In the genomic region with DNA sequence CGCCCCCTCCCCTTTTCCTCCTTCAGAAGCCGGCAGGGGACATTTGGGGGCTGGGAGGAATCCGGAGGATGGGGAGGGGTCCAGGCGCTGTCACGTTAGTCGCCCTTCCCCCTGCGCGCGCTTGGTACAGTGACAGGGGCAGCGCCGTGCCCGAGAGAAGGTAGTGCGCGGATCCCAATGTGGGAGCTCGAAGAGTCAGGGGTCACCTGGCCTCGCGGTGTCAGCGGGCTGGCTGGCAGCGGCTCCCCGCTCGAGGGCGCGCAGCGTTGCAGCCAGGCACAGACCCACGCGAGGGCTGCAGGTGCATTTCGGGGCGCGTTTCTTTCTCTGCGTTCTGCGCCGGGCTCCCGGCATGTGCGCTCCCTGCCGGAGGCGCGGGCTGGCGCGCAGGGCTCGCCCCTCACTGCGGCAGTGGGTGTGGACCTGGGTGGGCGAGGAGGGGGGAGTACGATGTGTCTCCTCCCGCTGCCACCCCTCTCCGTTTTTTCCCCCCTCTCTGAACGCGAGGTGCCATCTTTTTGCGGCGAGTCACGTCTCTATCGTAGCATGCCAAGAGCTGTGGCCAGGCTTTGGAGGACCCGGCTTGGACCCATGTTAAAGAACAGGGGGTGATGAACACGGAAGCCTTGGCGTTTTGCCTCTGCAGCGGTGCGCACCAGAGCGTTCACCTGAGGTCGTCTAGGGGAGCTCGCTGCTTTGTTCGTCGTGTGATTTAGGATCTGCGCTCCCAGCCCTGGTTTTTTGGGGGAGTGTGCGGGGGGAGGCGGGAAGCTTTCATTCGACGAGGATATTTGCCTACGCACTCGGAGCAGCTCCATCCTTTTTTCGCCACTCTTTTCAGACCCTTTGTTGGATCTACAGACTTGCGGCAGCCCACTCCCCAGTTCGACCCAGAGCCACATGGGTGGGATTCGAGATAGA, we compare ENCODE assay signal across 9 mouse cellular contexts. TPM values are rescaled to one million over a fixed set of nuclear protein-coding genes. Genes with fewer than 3 reads are reported as not detected.
DNase-seq lines count a peak whose midpoint lies in the region; ATAC-seq and TF ChIP-seq lines count a peak whose summit lies in the region.
"Had no signal": no experiment of that assay in that cellular context is flagged by ENCODE, and none has a peak within 500 bp of the region (broad histone marks: within the 10 kb centered on the region; RNA-seq: fewer than 3 reads in every experiment).

No protein-coding gene starts in this region.

- no peaks in the 10 kb centered on the region for H3K27me3 ChIP-seq in C2C12 (ENCODE audit: control insufficient read depth, insufficient read depth, insufficient read length)
- peaks cover 63% of the 10 kb centered on the region for H3K27me3 ChIP-seq in embryonic facial prominence, embryonic 12.5 days
- H3K27me3 ChIP-seq in heart, postnatal 0 days (ENCODE audit: control insufficient read depth, insufficient read depth, low read length), result peaks cover 51% of the 10 kb centered on the region
- H3K27me3 ChIP-seq in liver, postnatal 0 days (ENCODE audit: insufficient read depth, low read length), result peaks cover 60% of the 10 kb centered on the region

- no peaks in the 10 kb centered on the region for H3K79me3 ChIP-seq in C2C12 (ENCODE audit: low read depth)

- no peaks in the 10 kb centered on the region for H3K36me3 ChIP-seq in C2C12 (ENCODE audit: control insufficient read depth, insufficient read depth)
- no peaks in the 10 kb centered on the region for H3K36me3 ChIP-seq in embryonic facial prominence, embryonic 12.5 days
- no peaks in the 10 kb centered on the region for H3K36me3 ChIP-seq in heart, postnatal 0 days (replicated peaks; ENCODE audit: control insufficient read depth, insufficient read depth, low read length)
- no peaks in the 10 kb centered on the region for H3K36me3 ChIP-seq in liver, postnatal 0 days (replicated peaks; ENCODE audit: insufficient read depth, low read length)

- H3K4me1 ChIP-seq in embryonic facial prominence, embryonic 12.5 days, result peaks cover 37% of the 10 kb centered on the region
- H3K4me1 ChIP-seq in heart, postnatal 0 days (ENCODE audit: control insufficient read depth, insufficient read depth), result peaks cover 16% of the 10 kb centered on the region
- peaks cover 16% of the 10 kb centered on the region for H3K4me1 ChIP-seq in liver, postnatal 0 days (ENCODE audit: insufficient read depth)

- TF ChIP-seq CTCF in C2C12 (IDR thresholded peaks at IDR 0.05; ENCODE audit: control insufficient read depth, insufficient read depth, insufficient read length), result no peak
- no peak for TF ChIP-seq CTCF in heart, postnatal 0 days (IDR thresholded peaks at IDR 0.05; ENCODE audit: low read depth)
- no peak for TF ChIP-seq CTCF in liver, postnatal 0 days (IDR thresholded peaks at IDR 0.05; ENCODE audit: low read depth)

- H3K4me3 ChIP-seq in C2C12 (ENCODE audit: insufficient read depth, poor library complexity, severe bottlenecking), result peak overlapping the region; percentile 46
- peak overlapping the region; percentile 65 for H3K4me3 ChIP-seq in embryonic facial prominence, embryonic 12.5 days
- peak overlapping the region; percentile 65 for H3K4me3 ChIP-seq in heart, postnatal 0 days (ENCODE audit: low read depth, low read length)
- peak overlapping the region; percentile 59 for H3K4me3 ChIP-seq in liver, postnatal 0 days (ENCODE audit: low read depth, low read length)

- no peaks in the 10 kb centered on the region for H3K9me3 ChIP-seq in embryonic facial prominence, embryonic 12.5 days
- H3K9me3 ChIP-seq in heart, postnatal 0 days (replicated peaks; ENCODE audit: control insufficient read depth, low read length), result no peaks in the 10 kb centered on the region
- H3K9me3 ChIP-seq in liver, postnatal 0 days (ENCODE audit: low read length), result no peaks in the 10 kb centered on the region

- ATAC-seq in embryonic facial prominence, embryonic 12.5 days (ENCODE audit: insufficient number of reproducible peaks, insufficient read depth, low FRiP score, low TSS enrichment), result no peak
- ATAC-seq in heart, postnatal 0 days (ENCODE audit: insufficient read depth, low read depth), result no peak
- no peak for ATAC-seq in liver, postnatal 0 days
- no peak for ATAC-seq in granulocyte monocyte progenitor cell, adult 5-6 weeks (replicated peaks; ENCODE audit: poor library complexity, severe bottlenecking)

- peak overlapping the region; percentile 99 for H3K4me2 ChIP-seq in embryonic facial prominence, embryonic 12.5 days (replicated peaks)
- peak overlapping the region; percentile 87 for H3K4me2 ChIP-seq in heart, postnatal 0 days (ENCODE audit: low read depth, low read length)
- H3K4me2 ChIP-seq in liver, postnatal 0 days (ENCODE audit: low read depth, low read length), result peak overlapping the region; percentile 75

- H3K79me2 ChIP-seq in C2C12 (ENCODE audit: control insufficient read depth, insufficient read depth), result no peaks in the 10 kb centered on the region

- no peak overlapping the region for H3K27ac ChIP-seq in embryonic facial prominence, embryonic 12.5 days
- no peak overlapping the region for H3K27ac ChIP-seq in heart, postnatal 0 days (ENCODE audit: low read depth)
- H3K27ac ChIP-seq in liver, postnatal 0 days (ENCODE audit: low read depth), result no peak overlapping the region

- H3ac ChIP-seq in C2C12 (ENCODE audit: control insufficient read depth, insufficient read length, low read depth), result no peak overlapping the region

- under 1% methylated on average over 61 of the region's 72 CpGs for WGBS in embryonic facial prominence, embryonic 12.5 days
- WGBS in heart, postnatal 0 days, result under 1% methylated on average over 65 of the region's 72 CpGs
- WGBS in liver, postnatal 0 days (ENCODE audit: insufficient replicate concordance), result 2% methylated on average over 52 of the region's 72 CpGs

- peak overlapping the region; percentile 63 for H3K9ac ChIP-seq in embryonic facial prominence, embryonic 12.5 days
- H3K9ac ChIP-seq in heart, postnatal 0 days (replicated peaks; ENCODE audit: low read depth, low read length), result 0 out of 2 replicates have a peak overlapping the region, but pooled peaks have one; percentile 56
- no peak overlapping the region for H3K9ac ChIP-seq in liver, postnatal 0 days (replicated peaks)

- no peak for TF ChIP-seq EP300 in heart, postnatal 0 days (IDR thresholded peaks at IDR 0.05; ENCODE audit: low read depth)
- TF ChIP-seq EP300 in liver, postnatal 0 days (IDR thresholded peaks at IDR 0.05; ENCODE audit: low read depth), result no peak

- DNase-seq in adrenal gland, postnatal 10 days, result peak; percentile 59
- no peak for DNase-seq in heart, postnatal 0 days (ENCODE audit: low spot score)
- DNase-seq in kidney, postnatal 36 days, result peak; percentile 58 to 79
- DNase-seq in liver, postnatal 0 days, result no peak
- DNase-seq in retina, postnatal 7 days (ENCODE audit: low read depth, low spot score), result peak; percentile 36

TF ChIP-seq in C2C12, 6 proteins besides CTCF, POLR2A, EP300 and RAD21:
- TF ChIP-seq USF1 (IDR thresholded peaks at IDR 0.05; ENCODE audit: low read depth) (no peak), MAX (IDR thresholded peaks at IDR 0.05) (no peak), MYOD1 (IDR thresholded peaks at IDR 0.05; ENCODE audit: control insufficient read depth, insufficient read length, low read depth) (no peak), CEBPB (IDR thresholded peaks at IDR 0.05; ENCODE audit: low read depth) (no peak), MYOG (IDR thresholded peaks at IDR 0.05; ENCODE audit: control insufficient read depth, extremely low read depth, insufficient read length) (no peak)

RNA-seq across cellular contexts. Expression of gene Mapt, which starts 1.2 kb away (rescaled TPM):
- 2.6 TPM for polyA plus RNA-seq in C2C12 (2012; fragmentation: generic; extraction: Trizol)
- total RNA-seq in adrenal gland, postnatal 10 days (2021), result 10 to 100 TPM; 50.9 to 69.5 TPM
- 24.1 and 33.2 TPM in 2 replicates for polyA plus RNA-seq in embryonic facial prominence, embryonic 12.5 days (2016; fragmentation: Nextera tagmentation; extraction: Ambion mirVana)
- 0.23 and 0.31 TPM in 2 replicates for total RNA-seq in heart, postnatal 0 days (2014; rRNA removed; ENCODE audit: low replicate concordance)
- 0.34 and 0.63 TPM in 2 replicates for polyA plus RNA-seq in heart, postnatal 0 days (2015; fragmentation: Nextera tagmentation; extraction: Ambion mirVana)
- 0.28 and 0.33 TPM in 2 replicates for polyA plus RNA-seq in liver, postnatal 0 days (2015; fragmentation: Nextera tagmentation; extraction: Ambion mirVana)
- total RNA-seq in granulocyte monocyte progenitor cell, adult 5-6 weeks (2014; fragmentation: Nextera tagmentation), result not detected in 2 replicates
- not detected in 2 replicates for total RNA-seq in granulocyte monocyte progenitor cell, adult 5-6 weeks (2017)

RNA-seq across cellular contexts. Expression of gene Sppl2c, which starts 46.3 kb away (rescaled TPM):
- not detected for polyA plus RNA-seq in C2C12 (2012; fragmentation: generic; extraction: Trizol)
- total RNA-seq in adrenal gland, postnatal 10 days (2021), result not detected
- polyA plus RNA-seq in embryonic facial prominence, embryonic 12.5 days (2016; fragmentation: Nextera tagmentation; extraction: Ambion mirVana), result not detected in 2 replicates
- not detected in 2 replicates for total RNA-seq in heart, postnatal 0 days (2014; rRNA removed; ENCODE audit: low replicate concordance)
- not detected in 2 replicates for polyA plus RNA-seq in heart, postnatal 0 days (2015; fragmentation: Nextera tagmentation; extraction: Ambion mirVana)
- polyA plus RNA-seq in liver, postnatal 0 days (2015; fragmentation: Nextera tagmentation; extraction: Ambion mirVana), result not detected in 2 replicates
- not detected in 2 replicates for total RNA-seq in granulocyte monocyte progenitor cell, adult 5-6 weeks (2014; fragmentation: Nextera tagmentation)
- total RNA-seq in granulocyte monocyte progenitor cell, adult 5-6 weeks (2017), result not detected in 2 replicates
- total RNA-seq: adrenal gland, postnatal 4 days had no signal

Comparison
In these comparisons a context has a peak if more than half of its experiments do, and no peak if none do; other contexts are left out.
1. DNase-seq: peak in adrenal gland, postnatal 10 days (single experiment), kidney, postnatal 36 days (2 of 2) and retina, postnatal 7 days (single experiment); none in heart, postnatal 0 days (single experiment) and liver, postnatal 0 days (single experiment).
2. Peak in every context shown above with its lines, with median percentiles within 50 percentile points of each other: H3K4me3 ChIP-seq and H3K4me2 ChIP-seq.